Mouse (Mus musculus): ENCODE results near the gene Olfr378. TPM values are rescaled to one million over a fixed set of nuclear protein-coding genes. Genes with fewer than 3 reads are reported as not detected.

The Olfr378 gene
- not detected for total RNA-seq (2022)

- no peak for DNase-seq (ENCODE audit: low spot score in 2 of 2)
Observed at GRCm38 (mm10) chr11:73428377-73428776, at the start of gene Olfr378. Gene Olfr378, minus strand, starts transcription at chr11:73428477.

- DNase-seq (ENCODE audit: low spot score in 2 of 2), result no peak
Observed at GRCm38 (mm10) chr11:73457408-73457807, 29.1 kb upstream of the Olfr378 start, which contains the start of gene Olfr380. Gene Olfr380, minus strand, starts transcription at chr11:73457508.

- no peak for DNase-seq (ENCODE audit: low spot score in 2 of 2)
Observed at GRCm38 (mm10) chr11:73399514-73399913, 28.8 kb downstream of the Olfr378 start, which contains the start of gene Olfr1. Gene Olfr1, minus strand, starts transcription at chr11:73399614.

- DNase-seq (ENCODE audit: low spot score in 2 of 2), result no peak
Observed at GRCm38 (mm10) chr11:73395374-73395773, 32.9 kb downstream of the Olfr378 start.

Other genes starting within 250 kb of the Olfr378 start
- 10 to 100 TPM; 19.0 to 30.4 (median 24.5) TPM for gene Ctns, start 229.4 kb downstream of the Olfr378 start, total RNA-seq (2022)
- 1 to 10 TPM; 3.3 to 5.1 (median 4.2) TPM for gene Shpk, start 229.0 kb downstream of the Olfr378 start, total RNA-seq (2022)
- gene Trpv1, start 194.2 kb downstream of the Olfr378 start, total RNA-seq (2022), result not detected
- gene Trpv3, start 161.1 kb downstream of the Olfr378 start, total RNA-seq (2022), result under 1 TPM; 0.49 to 0.67 (median 0.58) TPM
- gene Aspa, start 98.9 kb downstream of the Olfr378 start, total RNA-seq (2022), result 10 to 100 TPM; 15.1 to 20.2 (median 18.3) TPM
- gene Gm49340, start 98.7 kb downstream of the Olfr378 start, total RNA-seq (2022), result not detected
- gene Spata22, start 98.7 kb downstream of the Olfr378 start, total RNA-seq (2022), result under 1 TPM in 1 of 4 experiments, not detected in 3; 0.29 TPM
- gene Olfr20, start 77.7 kb downstream of the Olfr378 start, total RNA-seq (2022), result not detected
- not detected for gene Olfr376, start 57.2 kb downstream of the Olfr378 start, total RNA-seq (2022)
- gene Olfr1, start 28.9 kb downstream of the Olfr378 start, total RNA-seq (2022), result not detected
- not detected for gene Olfr380, start 29.0 kb upstream of the Olfr378 start, total RNA-seq (2022)
- not detected for gene Olfr381, start 63.1 kb upstream of the Olfr378 start, total RNA-seq (2022)
- gene Olfr382, start 88.7 kb upstream of the Olfr378 start, total RNA-seq (2022), result not detected
- not detected for gene Olfr385, start 164.5 kb upstream of the Olfr378 start, total RNA-seq (2022)
- gene Olfr384, start 170.1 kb upstream of the Olfr378 start, total RNA-seq (2022), result not detected

Measured in layer of hippocampus, adult 8-10 months (tissue).